Mouse (Mus musculus): ENCODE results near the gene Kctd17.

DNA sequence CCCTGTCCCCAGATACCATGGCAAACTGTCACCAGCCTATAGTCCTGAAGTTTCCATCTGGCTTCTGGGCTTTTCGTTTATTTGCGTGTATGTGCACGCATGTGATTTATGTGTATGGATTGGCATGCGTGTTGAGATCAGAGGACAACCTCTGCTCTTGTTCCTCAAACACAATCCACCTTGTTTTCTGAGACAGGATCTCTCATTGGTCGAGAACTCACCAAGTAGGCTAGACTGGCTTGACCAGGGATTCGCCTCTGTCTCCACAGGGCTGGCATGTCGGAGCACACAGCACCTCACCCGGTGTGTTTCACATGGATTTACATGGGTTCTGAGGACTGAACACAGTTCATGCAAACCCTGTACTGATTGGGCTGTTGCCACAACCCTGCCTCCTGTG is 14.2 kb upstream of the Kctd17 start:
- TF ChIP-seq CTCF (IDR thresholded peaks at IDR 0.05; ENCODE audit: extremely low read depth, insufficient read depth, insufficient read length, insufficient replicate concordance), result no peak
- TF ChIP-seq POLR2A (IDR thresholded peaks at IDR 0.05; ENCODE audit: low read depth, low read length), result no peak

All from spleen, adult 2 months (tissue).